Mouse (Mus musculus): Measurements from ENCODE around the gene Aimp2. TPM values are rescaled to one million over a fixed set of nuclear protein-coding genes. Genes with fewer than 3 reads are reported as not detected.

The Aimp2 gene
- polyA plus RNA-seq, 1 experiment from 2014 or later = 110 TPM

- Histone ChIP-seq H3K27me3 (ENCODE audit: insufficient read depth, low read length) (no peaks in the 10 kb centered on the region), H3K9me3 (ENCODE audit: low read length) (no peaks in the 10 kb centered on the region), H3K9ac (replicated peaks; ENCODE audit: low read length) (no peak overlapping the region), H3K4me3 (ENCODE audit: low read length) (no peak overlapping the region), H3K4me1 (ENCODE audit: insufficient read depth, low read length) (peaks cover 28% of the 10 kb centered on the region), H3K27ac (ENCODE audit: low read length) (no peak overlapping the region), H3K4me2 (replicated peaks; ENCODE audit: low read depth, low read length) (no peak overlapping the region), H3K36me3 (ENCODE audit: insufficient read depth, low read length) (peaks cover 42% of the 10 kb centered on the region)
- 76% methylated on average over 8 of the region's 8 CpGs for WGBS
- no peak for ATAC-seq (ENCODE audit: low FRiP score, low TSS enrichment)
Measured at GRCm38 (mm10) chr5:143906429-143906828, 3.2 kb downstream of the Aimp2 start.

- 90% methylated on average over 4 of the region's 4 CpGs for WGBS
- H3K9ac ChIP-seq (replicated peaks; ENCODE audit: low read length) = no peak overlapping the region
- H3K27ac ChIP-seq (ENCODE audit: low read length) = no peak overlapping the region
- H3K4me1 ChIP-seq (ENCODE audit: insufficient read depth, low read length) = peaks cover 17% of the 10 kb centered on the region
- H3K9me3 ChIP-seq (ENCODE audit: low read length) = no peaks in the 10 kb centered on the region
- peaks cover 53% of the 10 kb centered on the region for H3K36me3 ChIP-seq (ENCODE audit: insufficient read depth, low read length)
- no peak overlapping the region for H3K4me2 ChIP-seq (replicated peaks; ENCODE audit: low read depth, low read length)
- ATAC-seq (ENCODE audit: low FRiP score, low TSS enrichment) = no peak
- H3K4me3 ChIP-seq (ENCODE audit: low read length) = no peak overlapping the region
- H3K27me3 ChIP-seq (ENCODE audit: insufficient read depth, low read length) = no peaks in the 10 kb centered on the region
Measured at GRCm38 (mm10) chr5:143903813-143904212, 5.8 kb downstream of the Aimp2 start.

GRCm38 (mm10) chr5:143902111-143902510, 7.5 kb downstream of the Aimp2 start:
- Histone ChIP-seq H3K4me3 (ENCODE audit: low read length) (no peak overlapping the region), H3K27me3 (ENCODE audit: insufficient read depth, low read length) (no peaks in the 10 kb centered on the region), H3K27ac (ENCODE audit: low read length) (no peak overlapping the region), H3K4me2 (replicated peaks; ENCODE audit: low read depth, low read length) (no peak overlapping the region), H3K9me3 (ENCODE audit: low read length) (no peaks in the 10 kb centered on the region), H3K36me3 (ENCODE audit: insufficient read depth, low read length) (peaks cover 69% of the 10 kb centered on the region), H3K9ac (replicated peaks; ENCODE audit: low read length) (no peak overlapping the region), H3K4me1 (ENCODE audit: insufficient read depth, low read length) (no peaks in the 10 kb centered on the region)
- 60% methylated on average over 3 of the region's 3 CpGs for WGBS
- ATAC-seq (ENCODE audit: low FRiP score, low TSS enrichment) = no peak

GRCm38 (mm10) chr5:143897635-143898330, 11.9 kb downstream of the Aimp2 start, which contains the start of gene Ankrd61:
Gene Ankrd61, minus strand, starts transcription at chr5:143897685.
- Histone ChIP-seq H3K36me3 (ENCODE audit: insufficient read depth, low read length) (peaks cover 50% of the 10 kb centered on the region), H3K9ac (replicated peaks; ENCODE audit: low read length) (no peak within 1 kb of the TSS), H3K9me3 (ENCODE audit: low read length) (no peaks in the 10 kb centered on the region), H3K27ac (ENCODE audit: low read length) (no peak within 1 kb of the TSS), H3K4me3 (ENCODE audit: low read length) (no peak within 1 kb of the TSS), H3K27me3 (ENCODE audit: insufficient read depth, low read length) (no peaks in the 10 kb centered on the region), H3K4me2 (replicated peaks; ENCODE audit: low read depth, low read length) (no peak within 1 kb of the TSS), H3K4me1 (ENCODE audit: insufficient read depth, low read length) (no peaks in the 10 kb centered on the region)
- ATAC-seq (ENCODE audit: low FRiP score, low TSS enrichment) = no peak
- WGBS = 91% methylated on average over 14 of the region's 14 CpGs

- H3K4me1 ChIP-seq (ENCODE audit: insufficient read depth, low read length) = no peaks in the 10 kb centered on the region
- H3K4me3 ChIP-seq (ENCODE audit: low read length) = no peak overlapping the region
- H3K9ac ChIP-seq (replicated peaks; ENCODE audit: low read length) = no peak overlapping the region
- 64% methylated on average over 5 of the region's 5 CpGs for WGBS
- no peak for ATAC-seq (ENCODE audit: low FRiP score, low TSS enrichment)
- no peaks in the 10 kb centered on the region for H3K9me3 ChIP-seq (ENCODE audit: low read length)
- H3K27me3 ChIP-seq (ENCODE audit: insufficient read depth, low read length) = no peaks in the 10 kb centered on the region
- H3K4me2 ChIP-seq (replicated peaks; ENCODE audit: low read depth, low read length) = no peak overlapping the region
- no peak overlapping the region for H3K27ac ChIP-seq (ENCODE audit: low read length)
- H3K36me3 ChIP-seq (ENCODE audit: insufficient read depth, low read length) = peaks cover 36% of the 10 kb centered on the region
Measured at GRCm38 (mm10) chr5:143893396-143893795, 16.3 kb downstream of the Aimp2 start.

- H3K4me2 ChIP-seq (replicated peaks; ENCODE audit: low read depth, low read length) = no peak overlapping the region
- ATAC-seq (ENCODE audit: low FRiP score, low TSS enrichment) = no peak
- H3K4me1 ChIP-seq (ENCODE audit: insufficient read depth, low read length) = no peaks in the 10 kb centered on the region
- 76% methylated on average over 9 of the region's 9 CpGs for WGBS
- no peak overlapping the region for H3K9ac ChIP-seq (replicated peaks; ENCODE audit: low read length)
- peaks cover 29% of the 10 kb centered on the region for H3K36me3 ChIP-seq (ENCODE audit: insufficient read depth, low read length)
- no peaks in the 10 kb centered on the region for H3K27me3 ChIP-seq (ENCODE audit: insufficient read depth, low read length)
- no peak overlapping the region for H3K27ac ChIP-seq (ENCODE audit: low read length)
- no peaks in the 10 kb centered on the region for H3K9me3 ChIP-seq (ENCODE audit: low read length)
- H3K4me3 ChIP-seq (ENCODE audit: low read length) = no peak overlapping the region
Measured at GRCm38 (mm10) chr5:143892255-143892886, 17.3 kb downstream of the Aimp2 start.

- peaks cover 35% of the 10 kb centered on the region for H3K36me3 ChIP-seq (ENCODE audit: insufficient read depth, low read length)
- ATAC-seq (ENCODE audit: low FRiP score, low TSS enrichment) = no peak
- H3K4me1 ChIP-seq (ENCODE audit: insufficient read depth, low read length) = no peaks in the 10 kb centered on the region
- H3K27ac ChIP-seq (ENCODE audit: low read length) = no peak overlapping the region
- H3K9me3 ChIP-seq (ENCODE audit: low read length) = no peaks in the 10 kb centered on the region
- no peaks in the 10 kb centered on the region for H3K27me3 ChIP-seq (ENCODE audit: insufficient read depth, low read length)
- no peak overlapping the region for H3K4me3 ChIP-seq (ENCODE audit: low read length)
- H3K9ac ChIP-seq (replicated peaks; ENCODE audit: low read length) = no peak overlapping the region
- H3K4me2 ChIP-seq (replicated peaks; ENCODE audit: low read depth, low read length) = no peak overlapping the region
- 75% methylated on average over 6 of the region's 6 CpGs for WGBS
Measured at GRCm38 (mm10) chr5:143890741-143891140, 18.9 kb downstream of the Aimp2 start.

GRCm38 (mm10) chr5:143885274-143885673, 24.4 kb downstream of the Aimp2 start:
- Histone ChIP-seq H3K9me3 (ENCODE audit: low read length) (no peaks in the 10 kb centered on the region), H3K27ac (ENCODE audit: low read length) (no peak overlapping the region), H3K27me3 (ENCODE audit: insufficient read depth, low read length) (no peaks in the 10 kb centered on the region), H3K4me3 (ENCODE audit: low read length) (no peak overlapping the region), H3K36me3 (ENCODE audit: insufficient read depth, low read length) (peaks cover 82% of the 10 kb centered on the region), H3K4me1 (ENCODE audit: insufficient read depth, low read length) (no peaks in the 10 kb centered on the region), H3K4me2 (replicated peaks; ENCODE audit: low read depth, low read length) (no peak overlapping the region), H3K9ac (replicated peaks; ENCODE audit: low read length) (no peak overlapping the region)
- ATAC-seq (ENCODE audit: low FRiP score, low TSS enrichment) = no peak
- WGBS = 96% methylated on average over 3 of the region's 3 CpGs

- Histone ChIP-seq H3K36me3 (ENCODE audit: insufficient read depth, low read length) (peaks cover 42% of the 10 kb centered on the region), H3K4me1 (ENCODE audit: insufficient read depth, low read length) (no peaks in the 10 kb centered on the region), H3K9ac (replicated peaks; ENCODE audit: low read length) (no peak overlapping the region), H3K27ac (ENCODE audit: low read length) (no peak overlapping the region), H3K4me3 (ENCODE audit: low read length) (no peak overlapping the region), H3K4me2 (replicated peaks; ENCODE audit: low read depth, low read length) (no peak overlapping the region), H3K9me3 (ENCODE audit: low read length) (no peaks in the 10 kb centered on the region), H3K27me3 (ENCODE audit: insufficient read depth, low read length) (no peaks in the 10 kb centered on the region)
- ATAC-seq (ENCODE audit: low FRiP score, low TSS enrichment) = no peak
- WGBS = 65% methylated on average over 4 of the region's 4 CpGs
Measured at GRCm38 (mm10) chr5:143874571-143874970, 35.1 kb downstream of the Aimp2 start.

GRCm38 (mm10) chr5:143871547-143872169, 38.0 kb downstream of the Aimp2 start:
- H3K27ac ChIP-seq (ENCODE audit: low read length) = no peak overlapping the region
- H3K36me3 ChIP-seq (ENCODE audit: insufficient read depth, low read length) = peaks cover 23% of the 10 kb centered on the region
- no peak overlapping the region for H3K4me3 ChIP-seq (ENCODE audit: low read length)
- 83% methylated on average over 11 of the region's 11 CpGs for WGBS
- H3K4me2 ChIP-seq (replicated peaks; ENCODE audit: low read depth, low read length) = no peak overlapping the region
- no peak overlapping the region for H3K9ac ChIP-seq (replicated peaks; ENCODE audit: low read length)
- no peaks in the 10 kb centered on the region for H3K9me3 ChIP-seq (ENCODE audit: low read length)
- no peak for ATAC-seq (ENCODE audit: low FRiP score, low TSS enrichment)
- no peaks in the 10 kb centered on the region for H3K27me3 ChIP-seq (ENCODE audit: insufficient read depth, low read length)
- H3K4me1 ChIP-seq (ENCODE audit: insufficient read depth, low read length) = no peaks in the 10 kb centered on the region

Measured in kidney, embryonic 16.5 days (tissue).